Mouse (Mus musculus) adrenal gland, adult 2 months (tissue): ENCODE measurements around the gene Lin28b. TPM values are rescaled to one million over a fixed set of nuclear protein-coding genes. Genes with fewer than 3 reads are reported as not detected.

Experiments used
- DNase-seq: peaks from one replicate; pipeline ENCODE4 v3.0.0; 2021
- long read RNA-seq: library from polyadenylated mRNA; stranded (forward); transcript quantifications from one replicate; pipeline ENCODE4 v2.0.0, GENCODE M21; 2021
- polyA plus RNA-seq: library from polyadenylated mRNA; depleted of rRNA; stranded (reverse); fragments of >200 nt; gene quantifications from 2 replicates; pipeline ENCODE4 v1.2.3, GENCODE M21; 2012; rRNA removed
- total RNA-seq, 2 experiments: library from RNA; stranded (reverse); gene quantifications; 2 replicates each; pipeline ENCODE4 v1.2.3; 2021

Lin28b gene
- not detected for total RNA-seq
- polyA plus RNA-seq: not detected in 2 replicates
- long read RNA-seq: 0 reads

- DNase-seq: peak; percentile 37
Observed at GRCm38 (mm10) chr10:45485761-45486602, at the start of gene Lin28b. Lin28b (minus strand) TSS chr10:45486395.

- DNase-seq: no peak
Observed at GRCm38 (mm10) chr10:45511764-45512163, 25.6 kb upstream of the Lin28b start.

- no peak for DNase-seq
Observed at GRCm38 (mm10) chr10:45510662-45511061, 24.5 kb upstream of the Lin28b start.

- no peak for DNase-seq
Observed at GRCm38 (mm10) chr10:45500259-45500658, 14.1 kb upstream of the Lin28b start.

GRCm38 (mm10) chr10:45486603-45486946 is 380 bp upstream of the Lin28b start:
- DNase-seq: no peak

- DNase-seq: no peak
Observed at GRCm38 (mm10) chr10:45485226-45485760, 902 bp downstream of the Lin28b start.

- no peak for DNase-seq
Observed at GRCm38 (mm10) chr10:45483210-45483609, 3.0 kb downstream of the Lin28b start.

GRCm38 (mm10) chr10:45473663-45474333 is 12.4 kb downstream of the Lin28b start:
- DNase-seq: no peak

GRCm38 (mm10) chr10:45473143-45473484 is 13.1 kb downstream of the Lin28b start:
- DNase-seq: no peak

- DNase-seq: no peak
Observed at GRCm38 (mm10) chr10:45472431-45473142, 13.6 kb downstream of the Lin28b start.

- DNase-seq: no peak
Observed at GRCm38 (mm10) chr10:45471321-45471720, 14.9 kb downstream of the Lin28b start.

GRCm38 (mm10) chr10:45470079-45470739 is 16.0 kb downstream of the Lin28b start:
- no peak for DNase-seq

GRCm38 (mm10) chr10:45469027-45469996 is 16.9 kb downstream of the Lin28b start:
- DNase-seq: no peak

GRCm38 (mm10) chr10:45468180-45468915 is 17.8 kb downstream of the Lin28b start:
- no peak for DNase-seq

- DNase-seq: no peak
Observed at GRCm38 (mm10) chr10:45458637-45459036, 27.6 kb downstream of the Lin28b start.

- DNase-seq: no peak
Observed at GRCm38 (mm10) chr10:45458074-45458473, 28.1 kb downstream of the Lin28b start.

GRCm38 (mm10) chr10:45446625-45447024 is 39.6 kb downstream of the Lin28b start:
- no peak for DNase-seq

- DNase-seq: no peak
Observed at GRCm38 (mm10) chr10:45446215-45446614, 40.0 kb downstream of the Lin28b start.

GRCm38 (mm10) chr10:45422372-45422771 is 63.8 kb downstream of the Lin28b start:
- DNase-seq: no peak

GRCm38 (mm10) chr10:45412144-45412543 is 74.1 kb downstream of the Lin28b start:
- no peak for DNase-seq
